8 mouse cellular contexts compared by ENCODE assay signal in genomic region chr15:78948152-78948725, GRCm38 (mm10). TPM values are rescaled to one million over a fixed set of nuclear protein-coding genes. Genes with fewer than 3 reads are reported as not detected.
DNase-seq lines count a peak whose midpoint lies in the region; ATAC-seq and TF ChIP-seq lines count a peak whose summit lies in the region.

No protein-coding gene starts in this region.

- 0 out of 2 replicates have a peak, but pooled peaks have one; percentile 16 for ATAC-seq in midbrain, embryonic 12.5 days (ENCODE audit: low FRiP score, low read depth)

- DNase-seq in gastrocnemius, adult 2 months = no peak
- DNase-seq in gastrocnemius, adult 8-10 months (ENCODE audit: low spot score in 2 of 2) = no peak
- no peak for DNase-seq in hindbrain, embryonic 10.5 days (ENCODE audit: low spot score)
- no peak for DNase-seq in frontal cortex, postnatal 10 days (ENCODE audit: low spot score in 2 of 2)
- DNase-seq in gastrocnemius, postnatal 14 days = no peak
- no peak for DNase-seq in right cerebral cortex, adult 18-20 months

- H3K27ac ChIP-seq in gastrocnemius, adult 2 months = no peak overlapping the region
- peak overlapping the region; percentile 91 for H3K27ac ChIP-seq in hindbrain, embryonic 10.5 days
- peak overlapping the region; percentile 82 for H3K27ac ChIP-seq in midbrain, embryonic 12.5 days (replicated peaks)

- peaks cover 29% of the 10 kb centered on the region for H3K4me1 ChIP-seq in E14TG2a.4 (replicated peaks; ENCODE audit: low read depth, low read length)
- H3K4me1 ChIP-seq in hindbrain, embryonic 10.5 days (replicated peaks) = peaks cover 32% of the 10 kb centered on the region
- H3K4me1 ChIP-seq in midbrain, embryonic 12.5 days = peaks cover 19% of the 10 kb centered on the region

- no peak for TF ChIP-seq CTCF in gastrocnemius, adult 2 months (IDR thresholded peaks at IDR 0.05)
- TF ChIP-seq CTCF in E14TG2a.4 (conservative IDR thresholded peaks at IDR 0.05; ENCODE audit: low read length) = no peak

- H3K4me3 ChIP-seq in gastrocnemius, adult 2 months = peak overlapping the region; percentile 61
- H3K4me3 ChIP-seq in E14TG2a.4 (replicated peaks; ENCODE audit: low read length) = peak overlapping the region; percentile 75
- peak overlapping the region; percentile 66 for H3K4me3 ChIP-seq in hindbrain, embryonic 10.5 days
- peak overlapping the region; percentile 59 for H3K4me3 ChIP-seq in midbrain, embryonic 12.5 days

- peak overlapping the region; percentile 73 for H3K4me2 ChIP-seq in midbrain, embryonic 12.5 days (replicated peaks)

- no peaks in the 10 kb centered on the region for H3K36me3 ChIP-seq in E14TG2a.4 (ENCODE audit: insufficient read depth, low read length)
- H3K36me3 ChIP-seq in hindbrain, embryonic 10.5 days = peaks cover 26% of the 10 kb centered on the region
- peaks cover 12% of the 10 kb centered on the region; the same call in 1 of the 2 replicates for H3K36me3 ChIP-seq in midbrain, embryonic 12.5 days

- H3K27me3 ChIP-seq in E14TG2a.4 (ENCODE audit: insufficient read depth, low read length) = peaks cover 42% of the 10 kb centered on the region
- peaks cover 13% of the 10 kb centered on the region for H3K27me3 ChIP-seq in hindbrain, embryonic 10.5 days (ENCODE audit: insufficient read depth, poor library complexity, severe bottlenecking)
- H3K27me3 ChIP-seq in midbrain, embryonic 12.5 days = peaks cover 14% of the 10 kb centered on the region

- peak overlapping the region; percentile 76 for H3K9ac ChIP-seq in midbrain, embryonic 12.5 days (replicated peaks)

- WGBS in hindbrain, embryonic 10.5 days = 5% methylated on average over 11 of the region's 11 CpGs
- WGBS in midbrain, embryonic 12.5 days = 0% methylated on average over 11 of the region's 11 CpGs

- intact Hi-C loops in gastrocnemius, adult 2 months (cut with DNase I) = no loop called here
- intact Hi-C loops in gastrocnemius, postnatal 14 days (cut with DNase I; ENCODE audit: low total_unique reads) = no loop called here

- no peaks in the 10 kb centered on the region for H3K9me3 ChIP-seq in E14TG2a.4 (ENCODE audit: low read length)
- H3K9me3 ChIP-seq in hindbrain, embryonic 10.5 days = no peaks in the 10 kb centered on the region
- no peaks in the 10 kb centered on the region for H3K9me3 ChIP-seq in midbrain, embryonic 12.5 days

RNA-seq across cellular contexts. Expression of gene Triobp, which starts 0.7 kb away (rescaled TPM):
- total RNA-seq in gastrocnemius, adult 2 months (2021) = 10 to 100 TPM; 33.2 to 36.6 TPM
- 10 to 100 TPM; 38.3 to 69.6 (median 41.9) TPM for total RNA-seq in gastrocnemius, adult 8-10 months (2022)
- 45.8 and 48.0 TPM in 2 replicates for polyA plus RNA-seq in hindbrain, embryonic 10.5 days (2016; fragmentation: Nextera tagmentation; extraction: Ambion mirVana)
- polyA plus RNA-seq in midbrain, embryonic 12.5 days (2016; fragmentation: Nextera tagmentation; extraction: Ambion mirVana) = 40.0 and 45.0 TPM in 2 replicates
- 10 to 100 TPM; 57.9 to 80.0 TPM for total RNA-seq in gastrocnemius, postnatal 14 days (2021)

RNA-seq across cellular contexts. Expression of gene Nol12, which starts 13.5 kb away (rescaled TPM):
- total RNA-seq in gastrocnemius, adult 2 months (2021) = 10 to 100 TPM; 20.6 to 22.3 TPM
- 10 to 100 TPM; 24.0 to 31.2 (median 28.1) TPM for total RNA-seq in gastrocnemius, adult 8-10 months (2022)
- 64.1 and 68.0 TPM in 2 replicates for polyA plus RNA-seq in hindbrain, embryonic 10.5 days (2016; fragmentation: Nextera tagmentation; extraction: Ambion mirVana)
- polyA plus RNA-seq in midbrain, embryonic 12.5 days (2016; fragmentation: Nextera tagmentation; extraction: Ambion mirVana) = 50.2 and 59.6 TPM in 2 replicates
- total RNA-seq in gastrocnemius, postnatal 14 days (2021) = 10 to 100 TPM; 28.3 to 30.3 TPM

RNA-seq across cellular contexts. Expression of gene Lgals1, which starts 21.7 kb away (rescaled TPM):
- total RNA-seq in gastrocnemius, adult 2 months (2021) = 100 to 1,000 TPM; 197 to 272 TPM
- 100 to 1,000 TPM; 214 to 406 (median 281) TPM for total RNA-seq in gastrocnemius, adult 8-10 months (2022)
- 305 and 403 TPM in 2 replicates for polyA plus RNA-seq in hindbrain, embryonic 10.5 days (2016; fragmentation: Nextera tagmentation; extraction: Ambion mirVana)
- 346 and 420 TPM in 2 replicates for polyA plus RNA-seq in midbrain, embryonic 12.5 days (2016; fragmentation: Nextera tagmentation; extraction: Ambion mirVana)
- total RNA-seq in gastrocnemius, postnatal 14 days (2021) = 100 to 1,000 TPM; 398 to 459 TPM

RNA-seq across cellular contexts. Expression of gene Pdxp, which starts 34.5 kb away (rescaled TPM):
- 1 to 10 TPM; 1.1 to 1.4 TPM for total RNA-seq in gastrocnemius, adult 2 months (2021)
- total RNA-seq in gastrocnemius, adult 8-10 months (2022) = 1 to 10 TPM; 1.7 to 2.7 (median 2.1) TPM
- polyA plus RNA-seq in hindbrain, embryonic 10.5 days (2016; fragmentation: Nextera tagmentation; extraction: Ambion mirVana) = 29.5 and 33.9 TPM in 2 replicates
- polyA plus RNA-seq in midbrain, embryonic 12.5 days (2016; fragmentation: Nextera tagmentation; extraction: Ambion mirVana) = 46.3 and 53.7 TPM in 2 replicates
- total RNA-seq in gastrocnemius, postnatal 14 days (2021) = 1 to 10 TPM; 4.8 to 6.8 TPM

RNA-seq across cellular contexts. Expression of gene Sh3bp1, which starts 48.7 kb away (rescaled TPM):
- 1 to 10 TPM; 1.4 to 2.0 TPM for total RNA-seq in gastrocnemius, adult 2 months (2021)
- total RNA-seq in gastrocnemius, adult 8-10 months (2022) = 1 to 10 TPM in 2 of 4 experiments, under 1 TPM in 2; 0.80 to 1.7 (median 1.2) TPM
- 23.8 and 24.7 TPM in 2 replicates for polyA plus RNA-seq in hindbrain, embryonic 10.5 days (2016; fragmentation: Nextera tagmentation; extraction: Ambion mirVana)
- polyA plus RNA-seq in midbrain, embryonic 12.5 days (2016; fragmentation: Nextera tagmentation; extraction: Ambion mirVana) = 8.2 and 9.3 TPM in 2 replicates
- 1 to 10 TPM; 3.3 to 3.6 TPM for total RNA-seq in gastrocnemius, postnatal 14 days (2021)
